Mouse (Mus musculus) heart, postnatal 0 days (tissue): ENCODE data around the gene Gchfr.

Experiments
- CTCF ChIP-seq: IDR thresholded peaks from 2 replicates; pipeline ENCODE4 v1.5.1; 2016; ENCODE audit warnings: antibody characterized with exemption, control low read depth, low read depth
- EP300 ChIP-seq: IDR thresholded peaks from 2 replicates; pipeline ENCODE4 v1.6.1; 2016; ENCODE audit warnings: antibody characterized with exemption, low read depth

GRCm38 (mm10) chr2:119170282-119170681, 2.7 kb downstream of the Gchfr start:
- TF ChIP-seq CTCF (no peak), EP300 (no peak)
